Mouse (Mus musculus) lung, postnatal 36 days (tissue): ENCODE measurements around the gene Calhm2.
A peak's percentile ranks its signal among the peaks of the same experiment; 100 is the strongest.

Experiments used
- DNase-seq: peaks from one replicate; pipeline ENCODE4 v3.0.0; 2022; ENCODE audit warnings: mixed read lengths

The Calhm2 gene

DNA sequence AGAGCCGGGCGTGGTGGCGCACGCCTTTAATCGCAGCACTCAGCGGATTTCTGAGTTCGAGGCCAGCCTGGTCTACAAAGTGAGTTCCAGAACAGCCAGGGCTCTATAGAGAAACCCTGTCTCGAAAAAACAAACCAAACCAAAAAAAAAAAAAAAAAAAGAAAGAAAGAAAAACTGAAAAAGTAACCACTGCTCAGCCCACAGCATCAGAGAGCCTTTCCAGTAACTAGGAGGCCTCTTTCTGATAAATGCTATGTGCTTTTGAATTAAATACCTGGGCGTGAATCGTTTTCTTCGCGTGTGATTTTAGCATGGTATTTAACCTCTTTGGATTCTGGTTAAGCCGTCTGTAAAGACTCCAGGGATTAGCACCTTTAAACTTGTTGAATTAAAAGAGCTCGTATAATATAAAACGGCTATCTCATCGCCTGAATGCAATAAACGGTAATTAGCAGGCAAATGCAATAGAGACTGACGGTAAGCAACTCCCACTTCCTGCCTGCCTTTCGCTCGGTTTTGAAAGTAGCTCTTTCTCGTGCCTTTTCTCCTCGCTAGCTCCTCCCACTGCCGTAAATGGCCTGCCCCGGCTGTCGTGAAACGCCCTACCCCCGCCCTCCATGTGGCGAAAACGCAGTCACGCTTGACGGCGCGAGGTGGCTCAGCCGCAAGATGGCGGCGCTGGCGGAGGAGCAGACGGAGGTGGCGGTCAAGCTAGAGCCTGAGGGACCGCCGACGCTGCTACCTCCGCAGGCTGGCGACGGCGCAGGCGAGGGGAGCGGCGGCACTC lies 70.8 kb downstream of the Calhm2 start, which contains the start of gene Taf5:
Taf5 (plus strand) TSS at position 651 of the 787 bp plus-strand sequence.
- DNase-seq = peak; percentile 97

- no peak for DNase-seq
These were observed 72.2 kb downstream of the Calhm2 start for GRCm38 (mm10) chr19:47065860-47066259.

GRCm38 (mm10) chr19:47057684-47058083 lies 80.4 kb downstream of the Calhm2 start:
- DNase-seq = no peak
